Mouse (Mus musculus) heart, postnatal 0 days (tissue): ENCODE results near the gene Bex6. TPM values are rescaled to one million over a fixed set of nuclear protein-coding genes. Genes with fewer than 3 reads are reported as not detected.

ENCODE experiments used
- ATAC-seq: fragments of 200-750 bp; cut with Nextera tagmentation; 2 replicates; pipeline ENCODE4 v1.8.0; 2017; ENCODE audit warnings: low read depth, moderate number of reproducible peaks, moderate library complexity; ENCODE audit not compliant: insufficient read depth
- DNase-seq: peaks from one replicate; pipeline ENCODE4 v3.0.0-alpha.2; 2016; ENCODE audit warnings: low spot score
- H3K27ac ChIP-seq: fragments of 300-500 bp; sonication (generic); 2 replicates; pipeline ENCODE4 v1.5.1; 2014; ENCODE audit warnings: low read depth, mild to moderate bottlenecking
- H3K27me3 ChIP-seq: fragments of 300-500 bp; sonication (generic); 2 replicates; pipeline ENCODE4 v1.6.1; 2014; ENCODE audit warnings: low read length, mixed read lengths; ENCODE audit not compliant: control insufficient read depth, insufficient read depth
- H3K36me3 ChIP-seq: fragments of 300-500 bp; sonication (generic); replicated peaks from 2 replicates; pipeline ENCODE4 v1.6.1; 2014; ENCODE audit warnings: low read length, mixed read lengths; ENCODE audit not compliant: control insufficient read depth, insufficient read depth
- H3K4me1 ChIP-seq: fragments of 300-500 bp; sonication (generic); 2 replicates; pipeline ENCODE4 v1.6.1; 2014; ENCODE audit warnings: antibody characterized with exemption; ENCODE audit not compliant: control insufficient read depth, insufficient read depth
- H3K4me2 ChIP-seq: fragments of 300-500 bp; sonication (generic); 2 replicates; pipeline ENCODE4 v1.6.1; 2014; ENCODE audit warnings: low read depth, mild to moderate bottlenecking, low read length, moderate library complexity
- H3K4me3 ChIP-seq: fragments of 300-500 bp; sonication (generic); 2 replicates; pipeline ENCODE4 v1.5.1; 2014; ENCODE audit warnings: low read depth, low read length
- H3K9ac ChIP-seq: fragments of 300-500 bp; sonication (generic); replicated peaks from 2 replicates; pipeline ENCODE4 v1.6.1; 2014; ENCODE audit warnings: low read depth, low read length, mixed read lengths
- H3K9me3 ChIP-seq: fragments of 300-500 bp; sonication (generic); replicated peaks from 2 replicates; pipeline ENCODE4 v1.6.1; 2016; ENCODE audit warnings: low read length; ENCODE audit not compliant: control insufficient read depth
- CTCF ChIP-seq: IDR thresholded peaks from 2 replicates; pipeline ENCODE4 v1.5.1; 2016; ENCODE audit warnings: antibody characterized with exemption, control low read depth, low read depth
- EP300 ChIP-seq: IDR thresholded peaks from 2 replicates; pipeline ENCODE4 v1.6.1; 2016; ENCODE audit warnings: antibody characterized with exemption, low read depth
- WGBS: fragments of 180-500 bp; shearing (Covaris S2); extraction: QIAGEN DNeasy Blood & Tissue Kit; methylation state at CpG from one replicate; pipeline ENCODE4 v1.1.7; 2014; 5-methylcytosine and 5-hydroxymethylcytosine counted together
- polyA plus RNA-seq: library from polyadenylated mRNA; unstranded; fragments of >200 nt; fragmentation: Nextera tagmentation; extraction: Ambion mirVana; gene quantifications from 2 replicates; pipeline ENCODE4 v1.2.1, GENCODE M21; 2015
- total RNA-seq: library from RNA; depleted of rRNA; stranded (reverse); fragments of >200 nt; gene quantifications from 2 replicates; pipeline ENCODE4 v1.2.3, GENCODE M21; 2014; ENCODE audit warnings: low replicate concordance

Gene Bex6
- total and polyA plus RNA-seq, 2 experiments from 2014 or later = not detected

- Histone ChIP-seq H3K4me2 (peak overlapping the region; percentile 44; the same call in 1 of the 2 replicates), H3K4me1 (no peaks in the 10 kb centered on the region), H3K27me3 (no peaks in the 10 kb centered on the region), H3K4me3 (no peak overlapping the region), H3K9me3 (no peaks in the 10 kb centered on the region), H3K27ac (no peak overlapping the region), H3K9ac (no peak overlapping the region), H3K36me3 (no peaks in the 10 kb centered on the region)
- 0 out of 2 replicates have a peak, but pooled peaks have one; percentile 6 for ATAC-seq
- no peak for DNase-seq
- WGBS = 43% methylated on average over 12 of the region's 12 CpGs
- no peak for TF ChIP-seq CTCF
- no peak for TF ChIP-seq EP300
These were observed 10.4 kb downstream of the Bex6 start for GRCm38 (mm10) chr16:32190011-32190441.

GRCm38 (mm10) chr16:32200256-32201003 lies 20.8 kb downstream of the Bex6 start:
- Histone ChIP-seq H3K4me3 (peak overlapping the region; percentile 31), H3K4me1 (no peaks in the 10 kb centered on the region), H3K9ac (0 out of 2 replicates have a peak overlapping the region, but pooled peaks have one; percentile 15), H3K4me2 (peak overlapping the region; percentile 39), H3K9me3 (no peaks in the 10 kb centered on the region), H3K36me3 (no peaks in the 10 kb centered on the region), H3K27me3 (no peaks in the 10 kb centered on the region), H3K27ac (peak overlapping the region; percentile 88)
- no peak for TF ChIP-seq EP300
- no peak for TF ChIP-seq CTCF
- no peak for DNase-seq
- ATAC-seq = peak; percentile 68
- WGBS = 61% methylated on average over 21 of the region's 21 CpGs

- H3K4me3 ChIP-seq = peak overlapping the region; percentile 31; the same call in 1 of the 2 replicates
- no peaks in the 10 kb centered on the region for H3K27me3 ChIP-seq
- TF ChIP-seq CTCF (no peak), EP300 (no peak)
- peak overlapping the region; percentile 39 for H3K4me2 ChIP-seq
- ATAC-seq (no peak), DNase-seq (no peak)
- no peaks in the 10 kb centered on the region for H3K9me3 ChIP-seq
- peak overlapping the region; percentile 88 for H3K27ac ChIP-seq
- H3K4me1 ChIP-seq = no peaks in the 10 kb centered on the region
- no peak overlapping the region for H3K9ac ChIP-seq
- WGBS = 67% methylated on average over 9 of the region's 9 CpGs
- no peaks in the 10 kb centered on the region for H3K36me3 ChIP-seq
These were observed 21.3 kb downstream of the Bex6 start for GRCm38 (mm10) chr16:32201004-32201325.

- Histone ChIP-seq H3K4me2 (no peak overlapping the region), H3K9ac (no peak overlapping the region), H3K9me3 (no peaks in the 10 kb centered on the region), H3K4me3 (no peak overlapping the region), H3K27me3 (no peaks in the 10 kb centered on the region), H3K4me1 (no peaks in the 10 kb centered on the region), H3K27ac (no peak overlapping the region), H3K36me3 (no peaks in the 10 kb centered on the region)
- TF ChIP-seq CTCF (peak; percentile 36), EP300 (no peak)
- DNase-seq (no peak), ATAC-seq (no peak)
- WGBS = 65% methylated on average over 6 of the region's 6 CpGs
These were observed 23.1 kb downstream of the Bex6 start for GRCm38 (mm10) chr16:32202681-32203080.

- Histone ChIP-seq H3K4me2 (no peak overlapping the region), H3K4me3 (no peak overlapping the region), H3K27me3 (no peaks in the 10 kb centered on the region), H3K9me3 (peaks cover 9% of the 10 kb centered on the region; the same call in 1 of the 2 replicates), H3K27ac (no peak overlapping the region), H3K4me1 (no peaks in the 10 kb centered on the region), H3K9ac (no peak overlapping the region), H3K36me3 (no peaks in the 10 kb centered on the region)
- ATAC-seq = 0 out of 2 replicates have a peak, but pooled peaks have one; percentile 41
- peak; percentile 19 for DNase-seq
- TF ChIP-seq EP300 (no peak), CTCF (peak; percentile 65)
- 40% methylated on average over 3 of the region's 3 CpGs for WGBS
These were observed 25.3 kb downstream of the Bex6 start for GRCm38 (mm10) chr16:32204902-32205301.

- no peaks in the 10 kb centered on the region for H3K27me3 ChIP-seq
- no peak overlapping the region for H3K9ac ChIP-seq
- H3K4me1 ChIP-seq = peaks cover 15% of the 10 kb centered on the region; the same call in 1 of the 2 replicates
- H3K4me2 ChIP-seq = 0 out of 2 replicates have a peak overlapping the region, but pooled peaks have one; percentile 15
- H3K36me3 ChIP-seq = no peaks in the 10 kb centered on the region
- TF ChIP-seq CTCF = no peak
- no peak overlapping the region for H3K4me3 ChIP-seq
- ATAC-seq (no peak), DNase-seq (no peak)
- H3K27ac ChIP-seq = no peak overlapping the region
- peaks cover 4% of the 10 kb centered on the region for H3K9me3 ChIP-seq
These were observed 34.5 kb downstream of the Bex6 start for GRCm38 (mm10) chr16:32214156-32214555.
